Mouse (Mus musculus): ENCODE data around the gene Prr12.
A peak's percentile ranks its signal among the peaks of the same experiment; 100 is the strongest.
"Not testable (repeated sequence)": the region's sequence is repeated elsewhere in the genome, so short reads cannot be mapped to it uniquely, and the experiment has no call there.

The Prr12 gene

GRCm38 (mm10) chr7:45052862-45053116 lies at the start of gene Prr12:
Gene Prr12, minus strand, starts transcription at chr7:45052881.
- no peak for DNase-seq

- no peak for DNase-seq
Measured at GRCm38 (mm10) chr7:45102441-45102840, 49.8 kb upstream of the Prr12 start.

- DNase-seq, result no peak
Measured at GRCm38 (mm10) chr7:45100046-45100445, 47.4 kb upstream of the Prr12 start.

GRCm38 (mm10) chr7:45098541-45099240 lies 46.0 kb upstream of the Prr12 start:
- no peak for DNase-seq

GRCm38 (mm10) chr7:45097479-45097878 lies 44.8 kb upstream of the Prr12 start:
- no peak for DNase-seq

GRCm38 (mm10) chr7:45095965-45096364 lies 43.3 kb upstream of the Prr12 start:
- DNase-seq, result not testable (repeated sequence)

- DNase-seq, result no peak
Measured at GRCm38 (mm10) chr7:45095367-45095766, 42.7 kb upstream of the Prr12 start.

- DNase-seq, result no peak
Measured at GRCm38 (mm10) chr7:45094121-45094520, 41.4 kb upstream of the Prr12 start.

- no peak for DNase-seq
Measured at GRCm38 (mm10) chr7:45093516-45093905, 40.8 kb upstream of the Prr12 start.

GRCm38 (mm10) chr7:45092828-45093515 lies 40.3 kb upstream of the Prr12 start:
- no peak for DNase-seq

GRCm38 (mm10) chr7:45092048-45092447 lies 39.4 kb upstream of the Prr12 start, which contains the start of gene Rcn3:
Gene Rcn3, minus strand, starts transcription at chr7:45092221.
- DNase-seq, result peak; percentile 82

GRCm38 (mm10) chr7:45091001-45091990 lies 38.6 kb upstream of the Prr12 start:
- no peak for DNase-seq

GRCm38 (mm10) chr7:45090251-45090977 lies 37.7 kb upstream of the Prr12 start:
- no peak for DNase-seq

- no peak for DNase-seq
Measured at GRCm38 (mm10) chr7:45088597-45088996, 35.9 kb upstream of the Prr12 start.

GRCm38 (mm10) chr7:45086084-45086483 lies 33.4 kb upstream of the Prr12 start:
- DNase-seq, result no peak

GRCm38 (mm10) chr7:45083300-45083890 lies 30.7 kb upstream of the Prr12 start:
- DNase-seq, result no peak

- DNase-seq, result peak; percentile 62
Measured at GRCm38 (mm10) chr7:45082401-45083299, 30.0 kb upstream of the Prr12 start.

- DNase-seq, result no peak
Measured at GRCm38 (mm10) chr7:45081016-45081415, 28.3 kb upstream of the Prr12 start.

- DNase-seq, result peak; percentile 96
Measured at GRCm38 (mm10) chr7:45079856-45080255, 27.2 kb upstream of the Prr12 start.

GRCm38 (mm10) chr7:45078513-45078912 lies 25.8 kb upstream of the Prr12 start:
- peak; percentile 87 for DNase-seq

- DNase-seq, result no peak
Measured at GRCm38 (mm10) chr7:45077829-45078228, 25.1 kb upstream of the Prr12 start.
